Mouse (Mus musculus): Measurements from ENCODE around the gene Mpig6b.
A peak's percentile ranks its signal among the peaks of the same experiment; 100 is the strongest.
"Not testable (repeated sequence)": the region's sequence is repeated elsewhere in the genome, so short reads cannot be mapped to it uniquely, and the experiment has no call there.

The Mpig6b gene

GRCm38 (mm10) chr17:35034896-35035295, 31.1 kb downstream of the Mpig6b start:
- no peak for DNase-seq (ENCODE audit: low spot score)

GRCm38 (mm10) chr17:35033703-35034102, 32.3 kb downstream of the Mpig6b start:
- not testable (repeated sequence) for DNase-seq (ENCODE audit: low spot score)

- no peak for DNase-seq (ENCODE audit: low spot score)
Observed at GRCm38 (mm10) chr17:35032323-35032870, 33.6 kb downstream of the Mpig6b start.

GRCm38 (mm10) chr17:35031880-35032279, 34.1 kb downstream of the Mpig6b start:
- no peak for DNase-seq (ENCODE audit: low spot score)

- no peak for DNase-seq (ENCODE audit: low spot score)
Observed at GRCm38 (mm10) chr17:35031272-35031671, 34.7 kb downstream of the Mpig6b start.

- DNase-seq (ENCODE audit: low spot score), result no peak
Observed at GRCm38 (mm10) chr17:35029691-35030532, 36.1 kb downstream of the Mpig6b start.

- DNase-seq (ENCODE audit: low spot score), result no peak
Observed at GRCm38 (mm10) chr17:35028315-35028714, 37.7 kb downstream of the Mpig6b start.

- DNase-seq (ENCODE audit: low spot score), result no peak
Observed at GRCm38 (mm10) chr17:35027277-35028068, 38.5 kb downstream of the Mpig6b start, which contains the start of gene Sapcd1. Sapcd1 (minus strand) TSS chr17:35028016.

GRCm38 (mm10) chr17:35026206-35026605, 39.8 kb downstream of the Mpig6b start:
- no peak for DNase-seq (ENCODE audit: low spot score)

- DNase-seq (ENCODE audit: low spot score), result no peak
Observed at GRCm38 (mm10) chr17:35024691-35025488, 41.1 kb downstream of the Mpig6b start.

GRCm38 (mm10) chr17:35024261-35024660, 41.7 kb downstream of the Mpig6b start:
- DNase-seq (ENCODE audit: low spot score), result no peak

GRCm38 (mm10) chr17:35023756-35024155, 42.2 kb downstream of the Mpig6b start:
- no peak for DNase-seq (ENCODE audit: low spot score)

GRCm38 (mm10) chr17:35023221-35023620, 42.8 kb downstream of the Mpig6b start:
- DNase-seq (ENCODE audit: low spot score), result no peak

GRCm38 (mm10) chr17:35022541-35023060, 43.4 kb downstream of the Mpig6b start:
- no peak for DNase-seq (ENCODE audit: low spot score)

- DNase-seq (ENCODE audit: low spot score), result no peak
Observed at GRCm38 (mm10) chr17:35021842-35022477, 44.0 kb downstream of the Mpig6b start.

GRCm38 (mm10) chr17:35021163-35021808, 44.7 kb downstream of the Mpig6b start:
- DNase-seq (ENCODE audit: low spot score), result peak; percentile 93

- no peak for DNase-seq (ENCODE audit: low spot score)
Observed at GRCm38 (mm10) chr17:35020551-35020950, 45.4 kb downstream of the Mpig6b start.

GRCm38 (mm10) chr17:35019894-35020293, 46.1 kb downstream of the Mpig6b start:
- no peak for DNase-seq (ENCODE audit: low spot score)

GRCm38 (mm10) chr17:35018171-35018570, 47.8 kb downstream of the Mpig6b start:
- no peak for DNase-seq (ENCODE audit: low spot score)

GRCm38 (mm10) chr17:35017706-35018030, 48.3 kb downstream of the Mpig6b start:
- DNase-seq (ENCODE audit: low spot score), result no peak

Data from ovary, postnatal 14 days (tissue).